Mouse (Mus musculus) NIH3T3 (cell line): ENCODE results near the gene Mzf1.

Experiments used
- DNase-seq: peaks from one replicate; pipeline ENCODE4 v3.0.0-alpha.2; 2012; ENCODE audit warnings: low read depth

The Mzf1 gene

GRCm38 (mm10) chr7:13003380-13003779 is 51.2 kb downstream of the Mzf1 start:
- no peak for DNase-seq

GRCm38 (mm10) chr7:13001584-13001983 is 53.0 kb downstream of the Mzf1 start:
- no peak for DNase-seq

- DNase-seq, result no peak
Measured at GRCm38 (mm10) chr7:12998851-12999250, 55.7 kb downstream of the Mzf1 start, which contains the start of gene Trim28. Gene Trim28, plus strand, starts transcription at chr7:12999114.

GRCm38 (mm10) chr7:12998053-12998452 is 56.5 kb downstream of the Mzf1 start, which contains the start of gene Slc27a5:
Gene Slc27a5, minus strand, starts transcription at chr7:12998192.
- DNase-seq, result no peak

- no peak for DNase-seq
Measured at GRCm38 (mm10) chr7:12997230-12997629, 57.3 kb downstream of the Mzf1 start.

GRCm38 (mm10) chr7:12995862-12996261 is 58.7 kb downstream of the Mzf1 start:
- DNase-seq, result no peak

- no peak for DNase-seq
Measured at GRCm38 (mm10) chr7:12993148-12993547, 61.4 kb downstream of the Mzf1 start.
